Mouse (Mus musculus) heart, embryonic 10.5 days (tissue): ENCODE measurements around the gene Osbpl9. TPM values are rescaled to one million over a fixed set of nuclear protein-coding genes. Genes with fewer than 3 reads are reported as not detected.

Experiments
- DNase-seq: peaks from one replicate; pipeline ENCODE4 v3.0.0-alpha.2; 2017; ENCODE audit warnings: low spot score
- H3K27ac ChIP-seq: fragments of 300-500 bp; sonication (generic); 2 replicates; pipeline ENCODE4 v1.5.1; 2016; ENCODE audit warnings: mild to moderate bottlenecking
- H3K27me3 ChIP-seq: fragments of 300-500 bp; sonication (generic); 2 replicates; pipeline ENCODE4 v1.6.1; 2016; ENCODE audit warnings: mild to moderate bottlenecking; ENCODE audit not compliant: poor library complexity, insufficient read depth, severe bottlenecking
- H3K36me3 ChIP-seq: fragments of 300-500 bp; sonication (generic); 2 replicates; pipeline ENCODE4 v1.6.1; 2016; ENCODE audit warnings: mild to moderate bottlenecking, moderate library complexity
- H3K4me1 ChIP-seq: fragments of 300-500 bp; sonication (generic); 2 replicates; pipeline ENCODE4 v1.6.1; 2016; ENCODE audit warnings: mild to moderate bottlenecking
- H3K4me3 ChIP-seq: fragments of 300-500 bp; sonication (generic); 2 replicates; pipeline ENCODE4 v1.5.1; 2016; ENCODE audit warnings: mild to moderate bottlenecking, moderate library complexity
- H3K9me3 ChIP-seq: fragments of 300-500 bp; sonication (generic); 2 replicates; pipeline ENCODE4 v1.6.1; 2016; ENCODE audit warnings: mild to moderate bottlenecking, moderate library complexity
- WGBS: fragments of 180-500 bp; shearing (Covaris S2); methylation state at CpG from one replicate; pipeline ENCODE4 v1.1.7; 2016; 5-methylcytosine and 5-hydroxymethylcytosine counted together
- polyA plus RNA-seq: library from polyadenylated mRNA; unstranded; fragments of >200 nt; fragmentation: Nextera tagmentation; extraction: Ambion mirVana; gene quantifications from 2 replicates; pipeline ENCODE4 v1.2.1, GENCODE M21; 2016

Gene Osbpl9
- polyA plus RNA-seq, 1 experiment from 2014 or later: 43.5 TPM

DNA sequence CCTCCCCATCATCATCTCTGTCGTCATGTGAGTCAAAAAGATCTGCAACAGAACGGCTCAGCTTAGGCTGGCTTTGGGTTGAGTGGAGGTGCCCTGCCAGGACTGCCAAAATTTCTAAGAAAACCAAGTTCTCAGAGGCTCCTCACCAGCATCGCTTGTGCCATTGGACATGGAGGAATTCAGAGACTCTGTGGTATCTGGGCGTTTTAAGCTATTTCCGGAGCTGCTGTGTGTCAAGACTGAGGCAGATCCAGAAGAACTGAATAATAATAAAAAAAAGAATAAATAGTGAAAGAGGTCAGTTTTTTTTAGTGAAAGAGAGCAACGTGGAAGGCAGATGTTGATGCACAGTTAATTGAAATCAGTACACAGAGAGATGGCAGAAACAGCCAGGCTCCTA lies 129.2 kb downstream of the Osbpl9 start:
- Histone ChIP-seq H3K4me1 (peaks cover 17% of the 10 kb centered on the region), H3K27me3 (no peaks in the 10 kb centered on the region), H3K4me3 (no peak overlapping the region), H3K27ac (no peak overlapping the region), H3K9me3 (no peaks in the 10 kb centered on the region), H3K36me3 (peaks cover 26% of the 10 kb centered on the region)
- WGBS: 60% methylated on average over 6 of the region's 6 CpGs
- no peak for DNase-seq

DNA sequence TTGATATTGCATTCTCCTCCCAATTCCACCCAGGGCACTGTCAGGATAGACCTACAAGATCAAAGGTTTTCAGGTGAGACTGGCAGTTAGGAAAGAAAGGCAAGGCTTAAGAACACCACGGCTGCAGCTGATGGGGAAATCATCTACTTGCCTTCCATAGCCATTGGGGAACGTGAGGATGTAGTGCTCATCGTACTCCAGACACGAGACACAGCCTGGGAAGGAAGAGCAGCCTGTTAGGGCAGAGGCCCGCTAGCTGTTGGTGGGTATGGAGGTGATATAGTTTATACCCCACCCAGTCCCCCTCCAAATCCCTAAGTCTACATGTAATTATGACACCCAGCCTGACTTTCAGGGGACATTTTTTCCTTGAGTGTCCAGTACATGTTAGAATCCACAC lies 136.4 kb downstream of the Osbpl9 start:
- no peak overlapping the region for H3K4me3 ChIP-seq
- peaks cover 83% of the 10 kb centered on the region for H3K36me3 ChIP-seq
- H3K27ac ChIP-seq: no peak overlapping the region
- no peaks in the 10 kb centered on the region for H3K27me3 ChIP-seq
- WGBS: 92% methylated on average over 5 of the region's 5 CpGs
- no peak for DNase-seq
- no peaks in the 10 kb centered on the region for H3K4me1 ChIP-seq
- H3K9me3 ChIP-seq: no peaks in the 10 kb centered on the region

DNA sequence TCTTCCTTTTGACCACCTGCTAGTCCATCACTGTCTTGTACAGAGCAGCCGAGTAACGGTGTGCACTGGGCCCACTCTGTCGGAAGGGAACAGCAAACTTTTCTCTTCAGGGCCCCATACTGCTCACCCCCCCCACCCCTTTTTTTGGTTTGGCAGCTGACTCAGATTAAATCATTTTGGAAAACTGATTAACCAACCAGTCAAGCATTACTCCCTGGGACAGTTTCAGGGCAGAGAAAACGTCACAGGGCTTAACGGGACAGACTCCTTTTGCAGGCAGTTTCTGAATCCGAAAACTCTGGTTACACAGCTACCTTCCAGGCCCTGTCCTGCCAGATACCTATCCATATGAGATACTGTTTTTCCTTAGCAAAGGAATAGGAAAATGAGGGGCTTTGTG lies 137.1 kb downstream of the Osbpl9 start:
- Histone ChIP-seq H3K4me1 (no peaks in the 10 kb centered on the region), H3K27me3 (no peaks in the 10 kb centered on the region), H3K4me3 (no peak overlapping the region), H3K27ac (no peak overlapping the region), H3K36me3 (peaks cover 89% of the 10 kb centered on the region), H3K9me3 (no peaks in the 10 kb centered on the region)
- WGBS: 86% methylated on average over 6 of the region's 6 CpGs
- DNase-seq: no peak

DNA sequence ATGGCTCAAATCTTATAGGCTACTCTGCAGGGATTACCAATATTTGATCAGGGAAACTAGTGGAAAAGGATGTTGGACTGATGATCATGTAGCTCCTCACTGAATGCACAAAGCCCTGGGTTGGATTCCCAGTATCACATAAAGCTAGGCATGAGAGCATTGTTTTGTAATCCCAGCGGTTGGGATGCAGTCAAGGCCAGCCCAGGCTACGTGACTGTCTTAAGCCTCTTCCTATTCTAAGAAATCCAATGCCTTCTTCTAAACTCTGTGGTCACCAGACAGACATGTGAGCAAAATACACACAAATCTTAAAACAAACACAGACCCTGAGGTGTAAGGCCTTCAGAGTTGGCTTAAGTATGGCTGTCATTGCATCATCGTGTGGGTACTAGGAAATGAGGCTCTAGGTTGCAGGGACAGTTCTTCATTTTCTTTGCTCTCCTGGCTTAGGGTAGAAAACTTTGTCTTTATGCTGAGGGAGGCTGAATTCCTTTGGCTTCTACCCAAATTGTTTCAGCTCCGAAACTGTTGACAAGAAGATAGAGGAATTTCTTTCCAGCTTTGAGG lies 142.7 kb downstream of the Osbpl9 start:
- H3K4me3 ChIP-seq: no peak overlapping the region
- no peaks in the 10 kb centered on the region for H3K9me3 ChIP-seq
- H3K4me1 ChIP-seq: no peaks in the 10 kb centered on the region
- H3K36me3 ChIP-seq: peaks cover 93% of the 10 kb centered on the region
- no peaks in the 10 kb centered on the region for H3K27me3 ChIP-seq
- 88% methylated on average over 4 of the region's 4 CpGs for WGBS
- DNase-seq: no peak
- no peak overlapping the region for H3K27ac ChIP-seq

DNA sequence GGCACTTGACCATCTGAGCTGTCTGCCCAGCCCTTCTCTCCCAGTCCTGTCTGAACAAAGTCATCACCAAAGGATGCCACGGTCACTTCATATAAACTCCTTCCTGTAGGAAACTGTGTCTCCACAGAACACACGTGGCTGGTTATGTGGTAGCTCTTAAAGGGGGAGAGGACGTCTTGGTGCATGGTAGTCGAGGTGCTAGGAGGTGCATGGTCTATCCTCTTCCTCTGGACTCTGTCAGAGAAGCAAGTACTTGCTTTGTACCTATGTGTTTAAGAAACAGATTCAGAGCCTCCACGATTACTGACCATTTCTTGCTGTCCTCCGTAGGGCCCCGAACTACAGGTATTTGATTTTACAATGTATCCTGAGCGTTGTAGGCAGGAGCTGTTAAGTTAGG lies 144.4 kb downstream of the Osbpl9 start:
- H3K27me3 ChIP-seq: no peaks in the 10 kb centered on the region
- no peak for DNase-seq
- no peaks in the 10 kb centered on the region for H3K4me1 ChIP-seq
- H3K27ac ChIP-seq: no peak overlapping the region
- no peak overlapping the region for H3K4me3 ChIP-seq
- H3K9me3 ChIP-seq: no peaks in the 10 kb centered on the region
- peaks cover 86% of the 10 kb centered on the region for H3K36me3 ChIP-seq
- 95% methylated on average over 8 of the region's 8 CpGs for WGBS

DNA sequence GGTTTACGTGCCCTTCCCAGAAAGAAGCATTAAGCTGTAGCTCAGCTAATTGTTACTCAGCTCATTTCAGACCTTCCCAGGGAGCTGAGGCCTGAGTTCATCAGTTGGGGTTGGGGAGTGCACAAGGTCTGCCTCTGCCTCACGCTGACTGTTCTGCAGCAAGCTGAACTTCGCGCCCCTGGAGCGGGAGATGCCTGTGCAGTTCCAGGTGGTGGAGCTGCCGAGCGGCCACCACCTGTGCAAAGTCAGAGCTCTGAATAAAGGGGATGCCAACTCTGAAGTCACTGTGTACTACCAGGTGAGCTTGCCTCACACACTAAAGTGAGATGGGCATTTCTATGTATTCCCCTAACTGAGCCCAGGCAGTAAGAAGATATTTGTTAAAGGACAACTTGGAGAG lies 145.7 kb downstream of the Osbpl9 start:
- no peak overlapping the region for H3K27ac ChIP-seq
- H3K27me3 ChIP-seq: no peaks in the 10 kb centered on the region
- peaks cover 77% of the 10 kb centered on the region for H3K36me3 ChIP-seq
- no peaks in the 10 kb centered on the region for H3K4me1 ChIP-seq
- no peaks in the 10 kb centered on the region for H3K9me3 ChIP-seq
- no peak overlapping the region for H3K4me3 ChIP-seq
- no peak for DNase-seq
- WGBS: 82% methylated on average over 7 of the region's 7 CpGs

DNA sequence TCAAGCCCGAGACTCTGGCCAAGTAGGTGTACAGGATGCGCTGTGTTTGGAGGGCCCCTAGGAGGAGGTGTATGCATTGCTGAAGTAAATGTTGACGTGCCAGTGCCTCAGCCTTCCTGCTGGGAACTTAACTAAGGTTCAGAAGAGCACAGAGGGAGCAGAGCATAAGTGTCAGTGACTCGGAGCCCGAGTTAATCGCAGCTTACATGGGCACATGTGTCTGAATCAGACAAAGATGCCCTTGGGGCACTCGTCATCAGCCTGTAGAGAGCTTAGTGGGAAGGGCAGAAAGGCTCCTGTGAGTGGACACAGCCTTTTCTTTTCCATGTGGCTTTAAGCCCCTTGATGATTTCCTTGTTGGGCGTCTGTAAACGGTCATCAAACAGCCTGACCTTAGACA lies 148.1 kb downstream of the Osbpl9 start:
- no peak for DNase-seq
- no peaks in the 10 kb centered on the region; the same call in 1 of the 2 replicates for H3K4me1 ChIP-seq
- 92% methylated on average over 9 of the region's 9 CpGs for WGBS
- no peaks in the 10 kb centered on the region for H3K27me3 ChIP-seq
- no peak overlapping the region for H3K27ac ChIP-seq
- H3K9me3 ChIP-seq: no peaks in the 10 kb centered on the region
- no peak overlapping the region for H3K4me3 ChIP-seq
- peaks cover 76% of the 10 kb centered on the region for H3K36me3 ChIP-seq

DNA sequence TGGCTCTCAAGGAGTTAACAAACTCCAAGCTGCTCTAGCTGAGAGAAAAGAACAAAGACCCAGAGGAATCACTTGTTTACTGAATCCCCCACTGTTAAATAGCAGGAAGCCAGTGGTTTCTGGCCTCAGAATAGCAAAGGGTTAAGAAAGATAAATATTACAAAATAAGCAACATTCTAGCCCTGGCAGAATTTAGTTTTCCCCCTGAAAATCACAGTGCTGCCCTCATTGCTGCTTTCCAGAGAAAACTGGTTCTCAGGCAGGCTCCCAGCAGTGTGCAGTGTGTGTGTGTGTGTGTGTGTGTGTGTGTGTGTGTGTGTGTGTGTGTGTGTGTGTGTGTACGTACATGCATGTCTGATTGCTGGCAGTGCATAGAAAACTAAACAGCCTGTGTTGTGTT lies 149.8 kb downstream of the Osbpl9 start:
- H3K36me3 ChIP-seq: peaks cover 73% of the 10 kb centered on the region
- H3K27me3 ChIP-seq: no peaks in the 10 kb centered on the region
- H3K9me3 ChIP-seq: no peaks in the 10 kb centered on the region
- WGBS: 67% methylated on average over 1 of the region's 1 CpGs
- DNase-seq: no peak
- no peaks in the 10 kb centered on the region; the same call in 1 of the 2 replicates for H3K4me1 ChIP-seq
- no peak overlapping the region for H3K27ac ChIP-seq
- H3K4me3 ChIP-seq: no peak overlapping the region

DNA sequence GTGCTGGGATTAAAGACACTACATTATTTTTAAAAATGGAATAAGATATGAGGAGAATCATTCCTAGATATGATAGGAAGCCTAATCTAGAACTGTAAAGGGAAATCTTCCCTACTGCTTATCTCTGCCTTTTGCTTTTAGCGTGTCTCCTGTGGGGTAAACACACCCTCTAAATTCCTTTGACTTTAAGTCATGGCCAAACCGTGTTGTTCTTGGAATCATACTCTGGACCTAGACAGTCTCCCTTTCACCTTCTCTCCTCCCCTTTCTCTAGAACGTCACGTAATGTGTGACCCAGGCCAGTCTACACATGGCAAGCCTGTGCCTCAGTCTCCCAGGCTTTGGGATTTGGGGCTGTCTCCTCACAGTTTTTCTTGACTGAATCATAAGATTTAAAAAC lies 153.8 kb downstream of the Osbpl9 start:
- Histone ChIP-seq H3K9me3 (no peaks in the 10 kb centered on the region), H3K27me3 (no peaks in the 10 kb centered on the region), H3K4me3 (no peak overlapping the region), H3K36me3 (peaks cover 68% of the 10 kb centered on the region), H3K4me1 (no peaks in the 10 kb centered on the region; the same call in 1 of the 2 replicates), H3K27ac (no peak overlapping the region)
- 46% methylated on average over 4 of the region's 4 CpGs for WGBS
- no peak for DNase-seq

DNA sequence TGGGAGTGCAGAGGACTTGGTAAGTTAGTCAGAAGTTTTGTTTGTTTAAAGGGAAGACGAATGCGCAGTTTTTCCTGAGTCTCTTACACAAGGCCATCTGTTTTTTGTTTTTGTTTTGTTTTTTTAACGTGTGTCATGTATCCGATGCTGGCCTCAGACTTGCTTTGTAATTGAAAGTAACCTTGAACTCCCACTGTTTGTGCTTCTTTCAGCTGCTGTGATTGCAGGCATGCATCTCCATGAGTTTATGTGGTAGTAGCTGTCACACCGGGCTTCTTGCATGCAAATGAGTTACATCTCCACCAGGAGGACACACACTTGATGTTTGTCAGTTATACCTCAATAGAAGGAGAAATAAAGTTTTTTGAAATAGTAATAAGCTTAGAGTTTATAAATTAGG lies 158.3 kb downstream of the Osbpl9 start:
- Histone ChIP-seq H3K9me3 (no peaks in the 10 kb centered on the region), H3K4me3 (no peak overlapping the region), H3K36me3 (peaks cover 84% of the 10 kb centered on the region), H3K27me3 (no peaks in the 10 kb centered on the region), H3K27ac (no peak overlapping the region), H3K4me1 (no peaks in the 10 kb centered on the region; the same call in 1 of the 2 replicates)
- WGBS: 81% methylated on average over 5 of the region's 5 CpGs
- no peak for DNase-seq

DNA sequence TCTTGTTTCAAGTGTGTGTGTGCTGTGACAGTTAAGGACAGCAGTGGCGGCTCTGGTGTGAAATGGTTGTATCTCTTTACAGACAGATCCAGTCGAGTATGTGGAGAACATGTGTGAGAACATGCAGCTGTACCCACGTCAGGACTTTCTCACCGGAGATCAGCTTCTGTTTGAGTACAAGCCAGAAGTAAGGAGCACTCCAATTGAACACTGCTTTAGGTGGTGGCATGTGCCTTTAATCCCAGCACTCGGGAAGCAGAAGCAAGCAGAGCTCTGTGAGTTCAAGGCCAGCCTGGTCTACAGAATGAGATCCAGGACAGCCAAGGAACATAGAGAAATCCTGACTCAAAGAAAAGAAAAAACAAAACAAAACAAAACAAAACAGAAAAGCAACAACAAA lies 158.8 kb downstream of the Osbpl9 start:
- 70% methylated on average over 5 of the region's 5 CpGs for WGBS
- no peak overlapping the region for H3K27ac ChIP-seq
- H3K4me1 ChIP-seq: no peaks in the 10 kb centered on the region; the same call in 1 of the 2 replicates
- no peak for DNase-seq
- no peaks in the 10 kb centered on the region for H3K9me3 ChIP-seq
- H3K36me3 ChIP-seq: peaks cover 85% of the 10 kb centered on the region
- no peak overlapping the region for H3K4me3 ChIP-seq
- no peaks in the 10 kb centered on the region for H3K27me3 ChIP-seq

DNA sequence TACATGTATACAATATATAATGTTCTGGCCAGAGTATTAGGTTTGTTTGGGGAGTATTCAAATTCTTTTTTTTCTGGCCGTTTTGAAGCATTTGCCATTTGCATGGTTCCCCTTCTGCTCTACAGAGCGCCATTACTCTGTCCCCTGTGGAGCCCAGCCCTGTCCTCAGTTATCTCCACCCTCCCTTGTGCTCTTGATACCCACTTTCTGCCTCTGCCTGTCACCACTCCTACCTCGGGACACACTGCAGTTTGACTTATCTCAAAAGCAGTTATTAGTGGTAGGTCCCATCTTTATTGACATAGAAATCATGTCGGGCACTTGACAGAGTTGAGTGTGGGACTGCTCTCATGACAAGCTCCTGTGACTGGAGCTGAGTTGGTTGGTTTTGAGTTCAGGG lies 159.3 kb downstream of the Osbpl9 start:
- Histone ChIP-seq H3K9me3 (no peaks in the 10 kb centered on the region), H3K4me1 (no peaks in the 10 kb centered on the region; the same call in 1 of the 2 replicates), H3K27ac (no peak overlapping the region), H3K4me3 (no peak overlapping the region), H3K36me3 (peaks cover 85% of the 10 kb centered on the region), H3K27me3 (no peaks in the 10 kb centered on the region)
- WGBS: 62% methylated on average over 4 of the region's 4 CpGs
- DNase-seq: no peak

DNA sequence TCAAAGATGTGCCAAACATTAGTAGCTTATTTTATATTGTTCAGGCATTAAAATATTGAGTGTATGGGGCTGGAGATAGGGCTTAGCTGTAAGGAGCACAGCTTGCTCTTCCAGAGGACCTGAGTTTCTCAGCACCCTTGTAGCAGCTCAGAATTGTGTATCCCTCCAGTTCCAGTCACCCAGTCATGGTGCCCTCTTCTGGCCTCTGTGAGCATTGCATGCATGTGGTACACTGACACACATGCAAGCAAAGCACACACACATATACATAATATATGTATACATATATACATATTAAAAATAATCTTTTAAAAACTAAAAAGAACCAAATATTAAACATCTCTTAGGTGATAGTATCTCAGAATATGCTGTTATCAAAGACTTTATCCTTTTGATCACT lies 165.7 kb downstream of the Osbpl9 start:
- no peaks in the 10 kb centered on the region for H3K4me1 ChIP-seq
- H3K9me3 ChIP-seq: no peaks in the 10 kb centered on the region
- H3K4me3 ChIP-seq: no peak overlapping the region
- no peaks in the 10 kb centered on the region for H3K27me3 ChIP-seq
- no peak overlapping the region for H3K27ac ChIP-seq
- H3K36me3 ChIP-seq: peaks cover 69% of the 10 kb centered on the region
- DNase-seq: no peak

DNA sequence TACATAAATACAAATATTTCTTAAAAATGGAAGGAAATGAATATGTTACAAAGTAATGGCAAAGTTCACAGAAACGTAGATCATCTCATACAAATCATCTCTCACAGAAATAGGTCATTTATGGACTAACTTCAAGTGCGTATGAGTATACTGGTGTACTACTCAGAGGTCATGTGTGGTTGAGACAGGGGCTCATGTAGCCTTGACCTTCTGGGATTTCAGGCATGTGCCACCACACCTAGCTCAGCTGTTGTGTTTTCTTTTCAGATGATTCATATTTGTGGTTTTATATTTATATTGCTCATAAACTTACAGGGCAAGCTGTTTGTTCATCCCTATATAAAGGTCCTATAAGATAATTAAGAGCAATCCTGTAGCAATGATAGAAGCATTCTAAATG lies 171.8 kb downstream of the Osbpl9 start:
- peaks cover 64% of the 10 kb centered on the region for H3K36me3 ChIP-seq
- no peaks in the 10 kb centered on the region for H3K27me3 ChIP-seq
- 94% methylated on average over 2 of the region's 2 CpGs for WGBS

More for the DNA sequence above, 171.8 kb downstream of the Osbpl9 start:
- Histone ChIP-seq H3K4me1 (no peaks in the 10 kb centered on the region), H3K27ac (no peak overlapping the region), H3K4me3 (no peak overlapping the region), H3K9me3 (no peaks in the 10 kb centered on the region)
- DNase-seq: no peak
